9 mouse cellular contexts compared by ENCODE assay signal in the genomic region with DNA sequence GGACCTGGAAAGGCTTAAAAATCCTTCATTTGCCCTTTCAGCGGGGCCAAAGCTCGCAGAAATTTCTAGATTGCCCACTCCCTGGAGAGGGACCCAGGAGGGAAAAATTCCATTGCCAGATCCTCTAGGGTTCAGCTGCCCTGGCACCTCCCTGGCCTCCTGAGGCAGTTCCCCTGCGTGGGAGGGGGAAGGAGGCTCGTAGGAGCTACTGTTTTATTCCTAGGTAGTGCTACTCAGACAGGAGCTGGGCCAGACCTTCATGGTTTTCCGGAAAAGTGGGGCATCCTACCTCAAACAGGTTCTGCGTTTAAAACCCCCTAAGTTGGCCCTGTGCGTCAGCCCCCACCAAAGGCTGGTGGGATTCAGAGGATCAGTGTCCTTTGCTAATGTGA. TPM values are rescaled to one million over a fixed set of nuclear protein-coding genes. Genes with fewer than 3 reads are reported as not detected.
A peak's percentile ranks its signal among the peaks of the same experiment; 100 is the strongest.
DNase-seq lines count a peak whose midpoint lies in the region; ATAC-seq lines count a peak whose summit lies in the region.
"Had no signal": no experiment of that assay in that cellular context is flagged by ENCODE, and none has a peak within 500 bp of the region (broad histone marks: within the 10 kb centered on the region; RNA-seq: fewer than 3 reads in every experiment).

No protein-coding gene starts in this region.

- no peak overlapping the region for H3K27ac ChIP-seq in heart, embryonic 13.5 days (replicated peaks)
- no peak overlapping the region for H3K27ac ChIP-seq in embryonic facial prominence, embryonic 14.5 days (replicated peaks; ENCODE audit: low read depth, low read length)
- no peak overlapping the region for H3K27ac ChIP-seq in midbrain, embryonic 10.5 days (replicated peaks)

- ATAC-seq in heart, embryonic 13.5 days (ENCODE audit: extremely low read depth, insufficient number of reproducible peaks, low FRiP score, low TSS enrichment), result no peak; the same call in 1 of the 2 replicates
- ATAC-seq in embryonic facial prominence, embryonic 14.5 days (ENCODE audit: low read depth), result no peak
- ATAC-seq in erythroblast, adult 5-6 weeks (replicated peaks; ENCODE audit: low FRiP score, poor library complexity, severe bottlenecking), result no peak

- peak overlapping the region; percentile 54 for H3K4me3 ChIP-seq in heart, embryonic 13.5 days
- peak overlapping the region; percentile 45 for H3K4me3 ChIP-seq in embryonic facial prominence, embryonic 14.5 days (ENCODE audit: low read depth, low read length)
- peak overlapping the region; percentile 59 for H3K4me3 ChIP-seq in midbrain, embryonic 10.5 days

- 4% methylated on average over 7 of the region's 7 CpGs for WGBS in heart, embryonic 13.5 days
- 2% methylated on average over 7 of the region's 7 CpGs for WGBS in embryonic facial prominence, embryonic 14.5 days
- 2% methylated on average over 7 of the region's 7 CpGs for WGBS in midbrain, embryonic 10.5 days

- H3K4me2 ChIP-seq in heart, embryonic 13.5 days, result peak overlapping the region; percentile 85
- peak overlapping the region; percentile 82 for H3K4me2 ChIP-seq in embryonic facial prominence, embryonic 14.5 days (ENCODE audit: low read depth, low read length)

- peaks cover 22% of the 10 kb centered on the region for H3K4me1 ChIP-seq in heart, embryonic 13.5 days
- H3K4me1 ChIP-seq in embryonic facial prominence, embryonic 14.5 days (ENCODE audit: control insufficient read depth, insufficient read depth, low read length), result no peaks in the 10 kb centered on the region; the same call in 1 of the 2 replicates
- peaks cover 25% of the 10 kb centered on the region for H3K4me1 ChIP-seq in midbrain, embryonic 10.5 days

- H3K9me3 ChIP-seq in heart, embryonic 13.5 days, result no peaks in the 10 kb centered on the region
- no peaks in the 10 kb centered on the region for H3K9me3 ChIP-seq in embryonic facial prominence, embryonic 14.5 days (ENCODE audit: control insufficient read depth, low read length)
- H3K9me3 ChIP-seq in midbrain, embryonic 10.5 days (replicated peaks), result no peaks in the 10 kb centered on the region

- H3K27me3 ChIP-seq in heart, embryonic 13.5 days (replicated peaks), result peaks cover 100% of the 10 kb centered on the region
- peaks cover 91% of the 10 kb centered on the region for H3K27me3 ChIP-seq in embryonic facial prominence, embryonic 14.5 days (replicated peaks; ENCODE audit: control insufficient read depth, insufficient read depth, low read length)
- H3K27me3 ChIP-seq in midbrain, embryonic 10.5 days (ENCODE audit: low read depth, poor library complexity, severe bottlenecking), result peaks cover 99% of the 10 kb centered on the region

- no peak for DNase-seq in heart, adult 8-10 months (ENCODE audit: low spot score)
- peak; percentile 16 for DNase-seq in Muller cell, postnatal 12 days (ENCODE audit: inconsistent ontology term)
- no peak for DNase-seq in embryonic facial prominence, embryonic 14.5 days (ENCODE audit: low spot score)
- no peak for DNase-seq in midbrain, embryonic 10.5 days (ENCODE audit: low spot score)
- no peak for DNase-seq in gastrocnemius, adult 18-20 months (ENCODE audit: low spot score)
- DNase-seq in lung, postnatal 36 days, result no peak

- H3K36me3 ChIP-seq in heart, embryonic 13.5 days, result no peaks in the 10 kb centered on the region
- no peaks in the 10 kb centered on the region for H3K36me3 ChIP-seq in embryonic facial prominence, embryonic 14.5 days (ENCODE audit: control insufficient read depth, insufficient read depth, low read length)
- H3K36me3 ChIP-seq in midbrain, embryonic 10.5 days, result no peaks in the 10 kb centered on the region

- 0 out of 2 replicates have a peak overlapping the region, but pooled peaks have one; percentile 54 for H3K9ac ChIP-seq in heart, embryonic 13.5 days
- peak overlapping the region; percentile 51; the same call in 1 of the 2 replicates for H3K9ac ChIP-seq in embryonic facial prominence, embryonic 14.5 days (ENCODE audit: low read depth, low read length)

RNA-seq across cellular contexts. Expression of a gene that starts 0.9 kb away (rescaled TPM):
- polyA plus RNA-seq in heart, embryonic 13.5 days (2015; fragmentation: Nextera tagmentation; extraction: Ambion mirVana), result 0.09 TPM in 2 replicates
- total RNA-seq in heart, adult 8-10 months (2022), result 1 to 10 TPM; 5.4 to 7.2 (median 6.3) TPM
- polyA plus RNA-seq in embryonic facial prominence, embryonic 14.5 days (2014; fragmentation: Nextera tagmentation; extraction: Ambion mirVana), result 2.9 and 3.1 TPM in 2 replicates
- polyA plus RNA-seq in midbrain, embryonic 10.5 days (2016; fragmentation: Nextera tagmentation; extraction: Ambion mirVana), result 0.48 and 0.83 TPM in 2 replicates
- under 1 TPM; 0.55 to 0.74 TPM for total RNA-seq in gastrocnemius, adult 18-20 months (2021)
- total RNA-seq in erythroblast, adult 5-6 weeks (2015; ENCODE audit: low replicate concordance), result not detected in 2 replicates
- 0.26 TPM in 1 of 2 replicates, not detected in the other for total RNA-seq in erythroblast, adult 5-6 weeks (2017; ENCODE audit: low replicate concordance)
- total RNA-seq: common myeloid progenitor, adult 5-6 weeks had no signal

RNA-seq across cellular contexts. Expression of a gene that starts 38.7 kb away (rescaled TPM):
- polyA plus RNA-seq in heart, embryonic 13.5 days (2015; fragmentation: Nextera tagmentation; extraction: Ambion mirVana), result 17.0 and 17.2 TPM in 2 replicates
- total RNA-seq in heart, adult 8-10 months (2022), result 10 to 100 TPM; 26.2 to 27.8 (median 27.1) TPM
- polyA plus RNA-seq in embryonic facial prominence, embryonic 14.5 days (2014; fragmentation: Nextera tagmentation; extraction: Ambion mirVana), result 22.2 and 24.2 TPM in 2 replicates
- polyA plus RNA-seq in midbrain, embryonic 10.5 days (2016; fragmentation: Nextera tagmentation; extraction: Ambion mirVana), result 15.4 and 16.2 TPM in 2 replicates
- total RNA-seq in gastrocnemius, adult 18-20 months (2021), result 1 to 10 TPM; 5.6 to 7.2 TPM
- 5.2 and 12.3 TPM in 2 replicates for total RNA-seq in erythroblast, adult 5-6 weeks (2015; ENCODE audit: low replicate concordance)
- 3.1 and 3.7 TPM in 2 replicates for total RNA-seq in erythroblast, adult 5-6 weeks (2017; ENCODE audit: low replicate concordance)
